Mouse (Mus musculus) lung, postnatal 0 days (tissue): ENCODE results near the gene Lgals12.

Source experiments
- CTCF ChIP-seq: IDR thresholded peaks from 2 replicates; pipeline ENCODE4 v1.5.1; 2016; ENCODE audit warnings: antibody characterized with exemption, mild to moderate bottlenecking
- EP300 ChIP-seq: IDR thresholded peaks from 2 replicates; pipeline ENCODE4 v1.6.1; 2016; ENCODE audit warnings: antibody characterized with exemption, mild to moderate bottlenecking, control low read depth

DNA sequence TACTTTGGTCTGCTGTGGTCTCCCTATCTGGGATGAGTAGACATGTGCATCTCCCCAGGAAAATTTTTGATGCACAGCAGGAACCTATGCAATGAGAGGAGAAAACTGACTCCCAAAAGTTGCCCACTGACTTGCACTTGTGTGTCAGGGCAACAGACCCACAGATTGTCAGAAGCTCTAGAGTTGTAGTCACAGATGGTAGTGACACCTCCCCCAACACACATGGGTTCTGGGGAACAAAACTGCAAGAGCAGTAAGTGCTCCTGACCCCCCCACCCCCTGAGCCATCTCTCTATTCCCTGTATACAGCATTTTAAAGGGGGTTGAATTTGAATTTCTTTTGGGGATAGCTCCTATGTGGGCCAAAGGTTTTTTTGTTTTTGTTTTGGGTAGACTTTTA is 16.2 kb downstream of the Lgals12 start:
- TF ChIP-seq CTCF, result no peak
- TF ChIP-seq EP300, result no peak
